Mouse (Mus musculus) A20 (cell line): Measurements from ENCODE around the gene C87977.
A peak's percentile ranks its signal among the peaks of the same experiment; 100 is the strongest.
"Not testable (repeated sequence)": the region's sequence is repeated elsewhere in the genome, so short reads cannot be mapped to it uniquely, and the experiment has no call there.

Source experiments
- DNase-seq: peaks from one replicate; pipeline ENCODE4 v3.0.0-alpha.2; 2011; ENCODE audit warnings: low read depth, low spot score

Gene C87977

GRCm38 (mm10) chr4:144213218-144213617, at the start of gene C87977:
Gene C87977, minus strand, starts transcription at chr4:144213318.
- not testable (repeated sequence) for DNase-seq

- DNase-seq, result peak; percentile 1
Observed at GRCm38 (mm10) chr4:144254768-144255167, 41.6 kb upstream of the C87977 start.

- DNase-seq, result no peak
Observed at GRCm38 (mm10) chr4:144190419-144190818, 22.7 kb downstream of the C87977 start, which contains the start of gene Oog2. Gene Oog2, plus strand, starts transcription at chr4:144190719.

- no peak for DNase-seq
Observed at GRCm38 (mm10) chr4:144162563-144162962, 50.6 kb downstream of the C87977 start, which contains the start of gene Oog3. Gene Oog3, minus strand, starts transcription at chr4:144162663.
